Mouse (Mus musculus): ENCODE data around the gene Slc25a11. TPM values are rescaled to one million over a fixed set of nuclear protein-coding genes. Genes with fewer than 3 reads are reported as not detected.
A peak's percentile ranks its signal among the peaks of the same experiment; 100 is the strongest.

The Slc25a11 gene
- polyA plus RNA-seq, 1 experiment from 2014 or later = 156 TPM

DNA sequence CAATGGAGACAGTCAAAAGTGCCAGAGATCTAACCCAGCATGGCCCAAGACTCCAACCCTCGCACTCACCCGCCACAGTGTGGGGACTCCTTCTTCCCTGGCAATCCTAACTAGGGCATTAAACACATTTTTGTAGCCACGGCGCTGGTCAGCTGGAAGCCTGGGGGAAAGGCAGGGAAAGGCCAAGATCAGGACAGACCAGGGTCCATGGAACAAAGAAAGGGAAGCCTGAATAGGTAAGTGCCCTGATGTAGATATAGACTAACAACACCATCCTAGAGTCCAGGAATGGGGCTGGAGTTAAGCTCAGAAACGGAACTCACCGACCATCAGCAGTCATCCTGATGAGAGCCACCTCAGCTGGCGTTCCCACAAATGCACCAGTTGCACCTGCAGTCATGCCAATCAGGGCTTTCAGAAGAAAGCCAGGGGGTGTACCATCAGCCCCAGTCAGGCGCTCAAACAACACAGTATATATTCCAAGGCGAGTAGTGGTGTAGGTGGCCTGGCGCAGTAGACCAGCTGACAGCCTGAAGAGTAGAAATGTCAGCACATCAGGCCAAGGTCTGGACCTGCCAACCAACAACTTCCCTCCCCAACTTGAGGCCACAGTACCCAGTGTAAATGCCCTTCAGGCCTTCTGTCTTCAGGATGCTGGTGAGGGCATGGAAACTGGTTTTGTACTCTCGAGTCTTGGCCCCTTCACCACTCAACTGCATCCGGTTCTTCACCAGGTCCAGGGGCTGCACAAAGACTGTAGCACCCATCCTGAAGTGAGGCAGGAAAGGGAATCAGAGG, 1.6 kb downstream of the Slc25a11 start:
- WGBS = 95% methylated on average over 12 of the region's 12 CpGs
- ATAC-seq = no peak
- Histone ChIP-seq H3K9ac (peak overlapping the region; percentile 90), H3K4me1 (peaks cover 37% of the 10 kb centered on the region), H3K4me3 (peak overlapping the region; percentile 75), H3K27me3 (no peaks in the 10 kb centered on the region), H3K9me3 (replicated peaks) (no peaks in the 10 kb centered on the region), H3K4me2 (peak overlapping the region; percentile 88), H3K27ac (no peak overlapping the region), H3K36me3 (ENCODE audit: poor library complexity, severe bottlenecking) (peaks cover 54% of the 10 kb centered on the region)

DNA sequence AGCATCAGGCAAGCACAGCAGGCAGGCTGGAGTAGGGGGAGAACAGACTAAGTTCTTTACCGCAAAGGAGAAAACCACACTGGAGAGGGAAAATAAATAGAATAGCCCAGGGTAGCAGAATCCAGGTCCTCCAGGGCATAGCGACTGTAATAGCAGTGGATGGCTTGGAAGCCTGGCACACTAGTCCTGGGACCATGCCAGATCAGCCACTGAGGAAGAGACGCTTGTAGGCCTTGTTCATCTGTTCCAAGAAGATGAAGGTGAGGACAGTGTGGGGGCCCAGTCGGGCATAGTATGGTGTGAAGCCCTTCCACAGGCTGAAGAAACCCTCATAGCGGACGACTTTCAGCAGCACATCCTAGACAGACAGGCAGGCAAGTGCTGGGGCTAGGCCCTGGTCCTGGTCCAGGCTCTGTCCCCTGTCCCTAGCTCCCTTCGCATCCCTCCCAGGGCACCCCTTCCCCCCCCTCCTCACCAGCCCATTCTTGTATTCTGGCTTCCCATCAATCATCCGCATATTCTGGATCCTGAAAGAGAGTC, 2.6 kb downstream of the Slc25a11 start:
- no peak overlapping the region for H3K4me3 ChIP-seq
- no peak overlapping the region for H3K4me2 ChIP-seq
- no peak overlapping the region for H3K9ac ChIP-seq
- H3K27ac ChIP-seq = no peak overlapping the region
- peaks cover 44% of the 10 kb centered on the region for H3K36me3 ChIP-seq (ENCODE audit: poor library complexity, severe bottlenecking)
- H3K27me3 ChIP-seq = no peaks in the 10 kb centered on the region
- WGBS = 97% methylated on average over 8 of the region's 8 CpGs
- no peak for ATAC-seq
- peaks cover 36% of the 10 kb centered on the region for H3K4me1 ChIP-seq
- H3K9me3 ChIP-seq (replicated peaks) = no peaks in the 10 kb centered on the region

DNA sequence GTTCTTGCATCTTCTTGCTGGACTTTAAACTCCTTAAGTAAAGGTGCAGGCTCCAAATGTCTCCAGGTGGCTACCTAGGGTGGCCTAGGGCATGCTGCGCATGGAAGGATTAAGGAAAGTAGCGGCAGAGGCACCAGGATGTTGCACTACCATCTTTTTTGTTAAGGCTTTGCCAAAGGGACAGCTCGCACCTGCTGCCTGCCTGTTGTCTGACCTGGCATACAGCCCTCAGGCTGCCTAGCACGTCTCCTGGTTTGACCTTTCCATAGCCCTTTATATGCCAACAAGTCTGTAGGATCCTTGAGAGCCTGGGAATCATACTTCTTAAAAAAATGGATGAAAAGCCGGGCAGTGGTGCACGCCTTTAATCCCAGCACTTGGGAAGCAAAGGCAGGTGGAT, 4.2 kb downstream of the Slc25a11 start:
- Histone ChIP-seq H3K36me3 (ENCODE audit: poor library complexity, severe bottlenecking) (peaks cover 30% of the 10 kb centered on the region), H3K27me3 (no peaks in the 10 kb centered on the region), H3K27ac (no peak overlapping the region), H3K4me2 (no peak overlapping the region), H3K9ac (no peak overlapping the region), H3K4me3 (no peak overlapping the region), H3K4me1 (peaks cover 20% of the 10 kb centered on the region), H3K9me3 (replicated peaks) (no peaks in the 10 kb centered on the region)
- no peak for ATAC-seq
- WGBS = 89% methylated on average over 6 of the region's 6 CpGs

DNA sequence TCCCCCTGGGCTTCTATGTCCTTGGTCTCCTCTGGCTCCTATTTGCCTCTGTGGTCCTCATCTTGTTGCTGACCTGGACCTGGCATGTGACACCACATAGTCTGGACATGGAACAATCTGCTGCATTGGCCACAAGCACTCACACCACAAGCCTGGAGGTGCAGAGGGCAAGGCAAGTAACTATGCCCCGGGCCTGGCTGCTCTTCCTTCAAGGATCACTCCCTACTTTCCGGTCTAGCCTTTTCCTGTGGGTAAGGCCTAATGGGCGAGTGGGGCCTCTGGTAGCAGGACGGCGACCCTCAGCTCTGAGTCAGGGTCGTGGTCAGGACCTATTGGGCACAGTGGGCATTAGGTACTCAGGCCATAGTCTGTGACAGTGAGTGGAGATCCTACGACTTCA, 6.0 kb downstream of the Slc25a11 start:
- H3K9ac ChIP-seq = no peak overlapping the region
- H3K27me3 ChIP-seq = no peaks in the 10 kb centered on the region
- no peak for ATAC-seq
- peaks cover 12% of the 10 kb centered on the region for H3K4me1 ChIP-seq
- no peak overlapping the region for H3K4me3 ChIP-seq
- H3K36me3 ChIP-seq (ENCODE audit: poor library complexity, severe bottlenecking) = peaks cover 30% of the 10 kb centered on the region
- no peak overlapping the region for H3K27ac ChIP-seq
- no peaks in the 10 kb centered on the region for H3K9me3 ChIP-seq (replicated peaks)
- no peak overlapping the region for H3K4me2 ChIP-seq
- WGBS = 90% methylated on average over 7 of the region's 7 CpGs

DNA sequence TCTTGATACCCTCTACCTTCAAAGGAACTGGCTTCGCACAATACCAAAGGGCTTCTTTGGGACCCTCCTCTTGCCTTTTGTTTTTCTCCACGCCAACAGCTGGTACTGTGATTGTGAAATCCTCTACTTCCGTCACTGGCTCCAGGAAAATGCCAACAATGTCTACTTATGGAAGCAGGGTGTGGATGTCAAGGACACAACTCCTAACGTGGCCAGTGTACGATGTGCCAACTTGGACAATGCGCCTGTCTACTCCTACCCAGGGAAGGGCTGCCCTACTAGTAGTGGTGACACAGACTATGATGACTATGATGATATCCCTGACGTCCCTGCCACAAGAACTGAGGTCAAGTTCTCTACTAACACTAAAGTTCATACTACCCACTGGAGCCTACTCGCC, 7.3 kb downstream of the Slc25a11 start:
- Histone ChIP-seq H3K36me3 (ENCODE audit: poor library complexity, severe bottlenecking) (peaks cover 24% of the 10 kb centered on the region), H3K4me1 (no peaks in the 10 kb centered on the region), H3K4me3 (no peak overlapping the region), H3K9me3 (replicated peaks) (no peaks in the 10 kb centered on the region), H3K9ac (no peak overlapping the region), H3K4me2 (no peak overlapping the region), H3K27ac (no peak overlapping the region), H3K27me3 (no peaks in the 10 kb centered on the region)
- 87% methylated on average over 8 of the region's 8 CpGs for WGBS
- no peak for ATAC-seq

DNA sequence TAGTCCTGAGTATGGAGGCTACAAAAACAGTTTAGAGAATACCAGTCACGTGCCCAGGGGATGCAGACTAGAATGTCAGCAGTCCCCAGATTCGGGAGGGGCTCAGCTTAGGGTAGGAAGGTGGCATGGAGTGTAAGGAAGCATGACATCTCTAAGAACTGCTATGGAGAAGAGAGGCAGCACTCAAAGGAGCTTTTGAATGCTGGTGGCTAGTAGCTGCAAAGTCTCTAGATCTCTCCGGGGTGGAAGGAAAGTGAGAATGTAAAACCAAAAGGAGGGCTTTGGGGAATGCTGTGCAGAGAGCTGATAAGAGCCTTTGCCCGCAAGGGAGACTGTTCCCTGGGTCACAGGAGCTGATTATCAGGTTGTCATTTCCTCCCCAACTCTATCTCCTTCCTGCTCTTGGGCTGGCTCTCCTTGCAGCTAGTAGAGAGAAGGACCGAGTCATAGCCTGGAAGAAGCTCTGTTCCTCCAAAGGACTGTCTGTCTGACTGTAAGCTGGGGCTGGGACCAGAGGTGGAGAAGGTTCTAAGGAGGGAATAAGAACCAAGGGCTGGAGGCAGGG, 8.5 kb downstream of the Slc25a11 start, which contains the start of gene Gp1ba:
Gp1ba (plus strand) TSS at position 409 of the 565 bp plus-strand sequence.
- no peaks in the 10 kb centered on the region for H3K27me3 ChIP-seq
- H3K27ac ChIP-seq = no peak within 1 kb of the TSS
- no peaks in the 10 kb centered on the region for H3K4me1 ChIP-seq
- H3K9me3 ChIP-seq (replicated peaks) = no peaks in the 10 kb centered on the region
- H3K4me3 ChIP-seq = no peak within 1 kb of the TSS
- 0 out of 2 replicates have a peak, but pooled peaks cover 13% of the 10 kb centered on the region for H3K36me3 ChIP-seq (ENCODE audit: poor library complexity, severe bottlenecking)
- H3K4me2 ChIP-seq = no peak within 1 kb of the TSS
- ATAC-seq = no peak
- no peak within 1 kb of the TSS for H3K9ac ChIP-seq
- WGBS = 62% methylated on average over 5 of the region's 5 CpGs

DNA sequence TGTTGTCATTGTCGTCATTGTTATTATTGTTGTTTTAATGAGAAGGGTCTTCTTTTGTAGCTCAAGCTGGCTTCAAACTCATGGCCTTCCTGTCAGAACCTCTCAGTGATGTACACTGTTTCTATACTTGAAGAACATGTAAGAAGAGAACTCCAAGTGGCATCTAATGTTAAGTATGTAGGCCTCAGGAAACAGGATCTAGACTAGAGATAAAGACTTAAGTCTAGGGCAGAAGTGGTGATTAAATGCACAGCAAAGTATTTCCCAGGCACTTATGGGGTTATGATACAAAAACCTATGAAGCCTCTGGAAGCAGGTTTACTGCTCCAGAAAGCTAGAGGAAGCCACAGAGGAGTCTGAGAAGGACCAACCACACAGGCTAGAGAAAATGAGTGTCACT, 9.0 kb downstream of the Slc25a11 start:
- 86% methylated on average over 1 of the region's 1 CpGs for WGBS
- no peaks in the 10 kb centered on the region for H3K27me3 ChIP-seq

DNA sequence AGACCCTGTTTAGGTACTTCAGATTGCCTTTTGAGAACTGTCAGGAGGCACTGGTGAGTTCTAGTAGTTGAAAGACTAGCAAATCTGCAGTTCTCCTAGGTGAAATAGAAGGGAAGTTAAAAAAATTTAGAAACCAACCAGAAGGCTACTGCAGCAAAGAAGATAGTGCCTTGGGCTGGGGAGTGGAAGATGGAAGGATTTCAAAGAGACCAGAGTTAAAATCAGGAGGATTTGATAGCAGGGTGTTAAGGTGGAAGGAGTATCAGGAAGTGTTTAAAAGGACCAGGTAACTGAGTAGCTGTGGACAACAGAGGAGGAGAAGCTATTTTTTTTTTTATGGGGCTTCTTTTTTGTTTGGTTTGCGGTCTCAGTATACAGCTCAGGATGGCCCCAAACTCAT, 9.5 kb downstream of the Slc25a11 start:
- ATAC-seq = no peak
- Histone ChIP-seq H3K4me3 (no peak overlapping the region), H3K4me2 (no peak overlapping the region), H3K9ac (no peak overlapping the region), H3K27me3 (no peaks in the 10 kb centered on the region), H3K36me3 (ENCODE audit: poor library complexity, severe bottlenecking) (0 out of 2 replicates have a peak, but pooled peaks cover 3% of the 10 kb centered on the region), H3K9me3 (replicated peaks) (no peaks in the 10 kb centered on the region), H3K4me1 (no peaks in the 10 kb centered on the region), H3K27ac (no peak overlapping the region)
- WGBS = 92% methylated on average over 1 of the region's 1 CpGs

More for the DNA sequence above, 9.0 kb downstream of the Slc25a11 start:
- no peak overlapping the region for H3K4me2 ChIP-seq
- no peak overlapping the region for H3K9ac ChIP-seq
- no peak overlapping the region for H3K27ac ChIP-seq
- no peaks in the 10 kb centered on the region for H3K4me1 ChIP-seq
- no peaks in the 10 kb centered on the region for H3K9me3 ChIP-seq (replicated peaks)
- H3K36me3 ChIP-seq (ENCODE audit: poor library complexity, severe bottlenecking) = 0 out of 2 replicates have a peak, but pooled peaks cover 8% of the 10 kb centered on the region
- H3K4me3 ChIP-seq = no peak overlapping the region
- ATAC-seq = no peak

DNA sequence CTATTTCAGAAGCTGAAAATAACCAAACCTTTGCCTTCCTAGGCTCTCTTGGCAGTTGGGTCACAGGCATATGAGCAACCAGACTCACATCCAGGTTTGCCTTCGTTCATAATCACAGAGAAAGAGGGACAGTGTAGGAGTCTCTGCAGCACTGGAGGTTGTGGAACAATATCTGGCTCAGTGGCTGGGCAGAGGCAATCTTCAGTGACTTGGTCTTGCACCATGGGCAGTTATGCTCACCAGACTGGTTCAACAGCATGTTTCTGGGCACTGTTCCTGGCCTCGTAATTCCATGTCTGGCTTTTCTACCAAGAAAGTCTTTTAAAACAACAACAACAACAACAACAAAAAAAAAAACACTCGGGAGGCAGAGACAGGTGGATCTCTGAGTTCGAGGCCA, 11.7 kb downstream of the Slc25a11 start:
- Histone ChIP-seq H3K27ac (no peak overlapping the region), H3K9me3 (replicated peaks) (no peaks in the 10 kb centered on the region), H3K4me3 (no peak overlapping the region), H3K36me3 (ENCODE audit: poor library complexity, severe bottlenecking) (no peaks in the 10 kb centered on the region), H3K4me1 (no peaks in the 10 kb centered on the region), H3K9ac (no peak overlapping the region), H3K27me3 (no peaks in the 10 kb centered on the region), H3K4me2 (no peak overlapping the region)
- no peak for ATAC-seq
- 80% methylated on average over 4 of the region's 4 CpGs for WGBS

DNA sequence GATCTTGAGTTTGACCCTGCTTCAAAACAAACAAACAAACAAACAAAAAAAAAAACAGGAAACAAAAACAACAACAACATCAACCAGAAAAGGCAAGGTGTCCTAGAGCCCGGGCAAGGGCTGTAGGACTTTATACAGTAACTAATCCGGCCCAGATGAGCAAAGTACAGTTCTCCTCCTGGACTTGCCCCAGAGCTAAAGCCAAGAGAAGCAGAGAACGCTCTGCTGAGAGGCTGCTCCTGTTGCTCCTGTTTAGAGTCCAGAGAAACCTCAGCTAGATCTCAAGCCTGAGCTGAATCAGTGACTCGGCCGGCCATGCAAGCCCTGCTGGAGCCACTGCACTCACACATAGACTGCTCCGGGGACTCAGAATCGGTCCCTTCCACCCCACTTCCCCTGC, 17.1 kb downstream of the Slc25a11 start:
- H3K27me3 ChIP-seq = no peaks in the 10 kb centered on the region
- no peak overlapping the region for H3K9ac ChIP-seq
- H3K27ac ChIP-seq = no peak overlapping the region
- ATAC-seq = no peak
- H3K4me1 ChIP-seq = no peaks in the 10 kb centered on the region
- H3K9me3 ChIP-seq (replicated peaks) = no peaks in the 10 kb centered on the region
- no peak overlapping the region for H3K4me2 ChIP-seq
- 72% methylated on average over 7 of the region's 7 CpGs for WGBS
- no peaks in the 10 kb centered on the region for H3K36me3 ChIP-seq (ENCODE audit: poor library complexity, severe bottlenecking)
- no peak overlapping the region for H3K4me3 ChIP-seq

DNA sequence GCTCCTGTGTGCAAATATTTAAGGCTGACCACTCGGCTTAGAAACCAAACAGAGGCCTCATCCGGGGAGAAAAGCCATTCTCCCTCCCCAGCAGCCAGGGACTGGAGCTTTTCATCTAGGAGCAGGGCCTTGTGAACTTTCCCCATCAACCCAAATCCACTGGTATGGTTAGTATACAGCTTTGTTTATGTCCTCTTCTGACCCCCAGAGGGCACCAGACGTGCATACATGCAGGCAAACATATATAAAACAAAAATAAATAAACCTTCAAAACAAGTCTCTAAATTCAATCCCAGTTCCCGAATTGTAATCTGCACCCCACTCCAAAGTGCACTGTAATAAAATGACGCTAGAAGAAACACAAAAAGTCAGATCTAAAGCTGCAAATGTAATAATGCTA, 17.7 kb downstream of the Slc25a11 start:
- Histone ChIP-seq H3K4me3 (no peak overlapping the region), H3K36me3 (ENCODE audit: poor library complexity, severe bottlenecking) (no peaks in the 10 kb centered on the region), H3K4me2 (no peak overlapping the region), H3K27ac (no peak overlapping the region), H3K9me3 (replicated peaks) (no peaks in the 10 kb centered on the region), H3K9ac (no peak overlapping the region), H3K4me1 (no peaks in the 10 kb centered on the region), H3K27me3 (no peaks in the 10 kb centered on the region)
- ATAC-seq = no peak
- 52% methylated on average over 5 of the region's 5 CpGs for WGBS

DNA sequence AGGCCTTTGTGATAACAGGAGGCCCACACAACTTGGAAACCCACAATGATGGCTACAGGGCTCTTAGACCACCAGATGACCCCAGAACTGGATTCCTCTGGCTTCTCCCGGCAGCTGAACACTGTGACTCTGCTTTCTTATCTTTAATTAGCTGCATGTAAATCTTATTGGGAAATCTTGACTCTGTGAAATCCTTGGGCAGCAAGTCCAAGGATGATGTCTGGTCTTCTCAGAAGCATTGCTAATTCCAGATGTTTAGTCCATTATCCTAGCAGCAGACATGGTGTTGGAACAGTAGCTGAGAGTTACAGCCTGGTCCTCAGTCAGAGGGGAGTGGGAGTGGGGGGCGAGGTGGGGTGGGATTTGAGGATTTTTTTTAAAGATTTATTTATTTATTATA, 18.8 kb downstream of the Slc25a11 start:
- Histone ChIP-seq H3K4me1 (no peaks in the 10 kb centered on the region), H3K4me3 (no peak overlapping the region), H3K27ac (no peak overlapping the region), H3K9me3 (replicated peaks) (no peaks in the 10 kb centered on the region), H3K27me3 (no peaks in the 10 kb centered on the region), H3K4me2 (no peak overlapping the region), H3K9ac (no peak overlapping the region), H3K36me3 (ENCODE audit: poor library complexity, severe bottlenecking) (no peaks in the 10 kb centered on the region)
- WGBS = 87% methylated on average over 2 of the region's 2 CpGs
- ATAC-seq = no peak
